Mouse (Mus musculus) C2C12 (cell line): Measurements from ENCODE around the gene Olfr224. TPM values are rescaled to one million over a fixed set of nuclear protein-coding genes. Genes with fewer than 3 reads are reported as not detected.
"Not testable (repeated sequence)": the region's sequence is repeated elsewhere in the genome, so short reads cannot be mapped to it uniquely, and the experiment has no call there.

Source experiments
- H3K27me3 ChIP-seq: one replicate; pipeline ENCODE4 v1.6.1; 2011; ENCODE audit not compliant: control insufficient read depth, insufficient read depth, insufficient read length
- H3K36me3 ChIP-seq: one replicate; pipeline ENCODE4 v1.6.1; 2011; ENCODE audit not compliant: control insufficient read depth, insufficient read depth
- H3K4me3 ChIP-seq: one replicate; pipeline ENCODE4 v1.5.1; 2011; ENCODE audit warnings: mild to moderate bottlenecking, control low read depth; ENCODE audit not compliant: poor library complexity, insufficient read depth, severe bottlenecking
- H3K79me2 ChIP-seq: one replicate; pipeline ENCODE4 v1.6.1; 2011; ENCODE audit not compliant: control insufficient read depth, insufficient read depth
- H3K79me3 ChIP-seq: one replicate; pipeline ENCODE4 v1.6.1; 2011; ENCODE audit warnings: low read depth, control low read depth
- H3ac ChIP-seq: one replicate; pipeline ENCODE3; 2011; ENCODE audit warnings: low read depth; ENCODE audit not compliant: control insufficient read depth, insufficient read length
- CEBPB ChIP-seq: IDR thresholded peaks from one replicate; pipeline ENCODE4 v1.6.1; 2011; ENCODE audit warnings: low read depth, mild to moderate bottlenecking, control low read depth, moderate library complexity
- CTCF ChIP-seq: IDR thresholded peaks from one replicate; pipeline ENCODE4 v1.5.1; 2011; ENCODE audit not compliant: control insufficient read depth, insufficient read depth, insufficient read length
- FOSL1 ChIP-seq: IDR thresholded peaks from one replicate; pipeline ENCODE4 v1.8.0; 2011; ENCODE audit warnings: mild to moderate bottlenecking, low read length; ENCODE audit not compliant: poor library complexity, insufficient read depth, severe bottlenecking
- MAX ChIP-seq: IDR thresholded peaks from one replicate; pipeline ENCODE4 v1.6.1; 2011; ENCODE audit warnings: mild to moderate bottlenecking, control low read depth
- MYOD1 ChIP-seq: IDR thresholded peaks from one replicate; pipeline ENCODE4 v1.6.1; 2011; ENCODE audit warnings: low read depth; ENCODE audit not compliant: control insufficient read depth, insufficient read length
- MYOG ChIP-seq: IDR thresholded peaks from one replicate; pipeline ENCODE4 v1.6.1; 2011; ENCODE audit not compliant: control insufficient read depth, insufficient read length; ENCODE audit errors: extremely low read depth
- USF1 ChIP-seq: IDR thresholded peaks from one replicate; pipeline ENCODE4 v1.6.1; 2011; ENCODE audit warnings: low read depth, mild to moderate bottlenecking, control low read depth, moderate library complexity
- polyA plus RNA-seq: library from polyadenylated mRNA; unstranded; fragments of >200 nt; fragmentation: generic; extraction: Trizol; gene quantifications from one replicate; pipeline ENCODE4 v1.2.1, GENCODE M21; 2012; ENCODE audit warnings: missing spikeins

Olfr224 gene
- polyA plus RNA-seq, 1 experiment, result not detected

DNA sequence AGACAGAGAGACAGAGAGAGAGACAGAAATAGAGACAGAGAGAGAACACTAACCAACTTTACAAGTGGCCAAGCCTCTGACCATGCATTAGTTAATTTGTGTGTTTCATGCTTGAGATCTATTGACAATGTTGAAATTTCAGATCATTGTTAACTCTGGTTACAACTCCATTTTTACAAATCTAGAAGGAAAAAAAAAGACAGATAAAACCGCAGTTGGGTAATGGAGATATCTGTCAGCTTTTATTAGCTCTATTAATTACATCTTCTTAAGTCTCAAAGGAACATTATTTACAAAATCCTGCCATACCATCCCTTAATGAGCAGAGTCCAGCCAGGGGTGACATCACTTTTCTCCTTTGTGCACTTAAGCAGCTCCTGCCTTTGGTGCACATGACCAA, 7.1 kb upstream of the Olfr224 start, which contains the start of gene Olfr325:
Olfr325 (plus strand) TSS at position 301 of the 400 bp plus-strand sequence.
- Histone ChIP-seq H3ac (no peak within 1 kb of the TSS), H3K4me3 (no peak within 1 kb of the TSS), H3K27me3 (peaks cover 7% of the 10 kb centered on the region), H3K79me3 (no peaks in the 10 kb centered on the region), H3K79me2 (no peaks in the 10 kb centered on the region), H3K36me3 (no peaks in the 10 kb centered on the region)
- no peak for TF ChIP-seq USF1
- no peak for TF ChIP-seq FOSL1
- no peak for TF ChIP-seq MAX

DNA sequence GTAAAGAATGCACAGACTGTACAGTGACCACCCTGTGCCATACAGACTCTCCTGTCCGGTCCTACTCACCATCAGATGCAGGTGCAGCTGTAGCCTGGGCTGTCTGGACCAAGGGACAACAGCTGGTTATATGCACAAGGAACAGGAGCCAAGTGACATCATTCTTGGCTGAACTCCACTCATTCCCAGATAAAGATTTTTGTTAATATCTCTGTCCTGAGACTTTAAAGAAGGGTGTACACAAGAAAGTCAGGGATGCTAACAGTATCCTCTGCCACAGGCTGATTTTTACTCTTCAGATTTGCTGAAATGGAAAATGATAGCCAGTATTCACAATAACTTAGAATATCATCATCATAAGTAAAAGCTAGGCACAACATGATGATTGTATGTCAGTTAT, 14.8 kb downstream of the Olfr224 start, which contains the start of gene Olfr328:
Olfr328 (minus strand) TSS at position 101 of the 400 bp plus-strand sequence.
- Histone ChIP-seq H3K79me3 (no peaks in the 10 kb centered on the region), H3K79me2 (no peaks in the 10 kb centered on the region), H3ac (no peak within 1 kb of the TSS), H3K4me3 (no peak within 1 kb of the TSS), H3K27me3 (no peaks in the 10 kb centered on the region), H3K36me3 (no peaks in the 10 kb centered on the region)
- TF ChIP-seq MYOG (no peak), USF1 (no peak), MAX (no peak), MYOD1 (no peak), CTCF (no peak), CEBPB (no peak), FOSL1 (no peak)

DNA sequence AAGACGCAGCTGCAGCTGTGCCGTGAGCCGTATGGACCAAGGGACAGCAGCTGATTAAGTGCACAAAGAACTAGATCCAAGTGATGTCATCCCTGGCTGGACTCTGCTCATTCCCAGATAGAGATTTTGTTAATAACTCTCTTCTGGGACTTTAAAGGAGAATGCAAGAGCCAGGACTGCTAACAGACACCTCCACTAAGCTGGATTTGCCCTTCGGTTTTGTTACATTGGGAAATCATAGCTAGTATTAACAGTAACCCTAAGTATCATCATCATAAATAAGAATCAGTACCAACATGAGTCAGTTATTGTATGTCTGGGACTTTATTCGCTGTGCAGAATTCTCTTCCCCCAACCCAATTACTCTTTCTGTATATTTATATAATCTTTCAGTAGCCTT, 24.0 kb downstream of the Olfr224 start, which contains the start of gene Olfr329-ps:
Olfr329-ps (minus strand) TSS at position 101 of the 400 bp plus-strand sequence.
- Histone ChIP-seq H3K79me2 (no peaks in the 10 kb centered on the region), H3K4me3 (no peak within 1 kb of the TSS), H3K36me3 (no peaks in the 10 kb centered on the region), H3K79me3 (no peaks in the 10 kb centered on the region), H3ac (no peak within 1 kb of the TSS), H3K27me3 (no peaks in the 10 kb centered on the region)
- TF ChIP-seq USF1, result no peak
- no peak for TF ChIP-seq CEBPB
- TF ChIP-seq MAX, result no peak
- no peak for TF ChIP-seq FOSL1
- no peak for TF ChIP-seq MYOD1
- no peak for TF ChIP-seq MYOG
- no peak for TF ChIP-seq CTCF

DNA sequence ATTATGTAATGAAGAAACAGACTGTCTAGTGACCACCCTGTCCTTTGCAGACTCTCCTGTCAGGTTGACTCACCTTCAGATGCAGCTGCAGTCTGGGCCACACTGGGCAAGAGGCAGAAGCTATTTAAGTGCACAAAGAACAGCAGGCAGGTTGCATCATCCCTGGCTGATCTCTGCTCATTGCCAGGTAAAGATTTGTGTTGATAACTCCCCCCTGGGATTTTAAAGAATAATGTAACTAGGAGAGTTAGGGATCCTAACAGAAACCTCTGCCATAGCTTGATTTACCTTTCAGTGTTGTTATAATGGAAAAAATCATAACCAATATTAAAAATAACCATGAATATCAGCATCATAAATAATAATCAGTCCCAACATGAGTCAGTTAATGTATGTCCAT, 35.6 kb downstream of the Olfr224 start, which contains the start of gene Olfr330:
Olfr330 (minus strand) TSS at position 101 of the 400 bp plus-strand sequence.
- H3ac ChIP-seq, H3K79me3 ChIP-seq, H3K79me2 ChIP-seq, H3K27me3 ChIP-seq, H3K36me3 ChIP-seq, H3K4me3 ChIP-seq: not testable (repeated sequence)

DNA sequence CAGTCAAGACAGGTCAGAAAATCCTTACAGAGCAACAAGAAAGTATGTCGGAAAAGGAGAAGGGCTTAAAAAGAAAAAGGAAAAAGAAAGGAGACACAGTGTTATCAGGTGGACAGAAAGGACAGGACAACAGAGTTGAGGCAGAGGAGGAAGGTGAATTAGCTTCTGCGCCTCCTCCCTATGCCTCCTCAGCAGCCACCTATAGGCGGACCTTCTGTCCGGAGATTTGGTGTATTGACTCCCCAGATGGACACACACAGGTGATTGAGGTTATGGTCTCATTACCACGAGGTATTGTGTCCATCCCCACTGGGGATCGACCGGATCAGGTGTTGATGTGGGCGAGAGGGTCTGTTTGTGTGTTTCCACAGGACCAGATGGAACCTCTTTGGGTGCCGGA, 50.6 kb downstream of the Olfr224 start:
- not testable (repeated sequence) for H3K27me3 ChIP-seq, H3K79me2 ChIP-seq, H3K79me3 ChIP-seq, H3K4me3 ChIP-seq, H3K36me3 ChIP-seq, H3ac ChIP-seq

DNA sequence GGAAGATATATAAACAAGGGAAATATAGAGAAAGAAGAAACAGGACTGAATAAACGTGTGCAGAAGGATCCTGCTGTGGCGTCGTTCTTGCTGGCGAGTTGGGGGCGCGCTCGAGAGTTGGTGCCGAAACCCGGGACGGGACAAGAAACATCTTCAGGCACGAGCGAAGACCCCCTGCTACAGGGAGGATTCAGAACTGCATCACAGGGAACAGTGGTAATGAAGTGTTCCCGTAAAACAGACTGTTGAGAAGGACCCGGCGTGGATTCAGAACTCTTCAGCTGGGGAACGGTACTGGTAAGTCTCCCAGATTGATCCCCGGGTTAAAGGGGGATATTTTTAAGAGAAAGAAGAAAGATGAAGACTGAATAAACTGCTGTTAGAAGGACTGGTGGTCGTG, 51.4 kb downstream of the Olfr224 start:
- not testable (repeated sequence) for H3K79me2 ChIP-seq, H3K4me3 ChIP-seq, H3K79me3 ChIP-seq, H3K36me3 ChIP-seq, H3K27me3 ChIP-seq, H3ac ChIP-seq

Other genes with a start within 250 kb of the Olfr224 start
- gene Zfp672, start 240.2 kb downstream of the Olfr224 start, polyA plus RNA-seq, result 12.5 TPM
- 30.8 TPM for gene Sh3bp5l, start 239.8 kb downstream of the Olfr224 start, polyA plus RNA-seq
- not detected for gene Lypd8, start 191.5 kb downstream of the Olfr224 start, polyA plus RNA-seq
- not detected for gene 1810065E05Rik, start 149.4 kb downstream of the Olfr224 start, polyA plus RNA-seq
- gene Gm12253, start 138.0 kb downstream of the Olfr224 start, polyA plus RNA-seq, result not detected
- not detected for gene Lypd9, start 117.6 kb downstream of the Olfr224 start, polyA plus RNA-seq
- not detected for gene Olfr30, start 108.3 kb downstream of the Olfr224 start, polyA plus RNA-seq
- gene Olfr332, start 78.0 kb downstream of the Olfr224 start, polyA plus RNA-seq, result not detected
- gene Olfr331, start 68.0 kb downstream of the Olfr224 start, polyA plus RNA-seq, result not detected
- gene Olfr330, start 35.7 kb downstream of the Olfr224 start, polyA plus RNA-seq, result not detected
- not detected for gene Olfr329-ps, start 24.1 kb downstream of the Olfr224 start, polyA plus RNA-seq
- not detected for gene Olfr328, start 14.9 kb downstream of the Olfr224 start, polyA plus RNA-seq
- not detected for gene Olfr325, start 7.2 kb upstream of the Olfr224 start, polyA plus RNA-seq
- gene Olfr324, start 24.6 kb upstream of the Olfr224 start, polyA plus RNA-seq, result not detected
- not detected for gene 2210407C18Rik, start 45.5 kb upstream of the Olfr224 start, polyA plus RNA-seq
- gene Olfr323, start 59.9 kb upstream of the Olfr224 start, polyA plus RNA-seq, result not detected
- not detected for gene Trim58, start 69.9 kb upstream of the Olfr224 start, polyA plus RNA-seq
- gene Olfr322, start 88.2 kb upstream of the Olfr224 start, polyA plus RNA-seq, result not detected
- gene Olfr320, start 110.5 kb upstream of the Olfr224 start, polyA plus RNA-seq, result not detected
- gene Olfr319, start 128.6 kb upstream of the Olfr224 start, polyA plus RNA-seq, result not detected
- gene Olfr318, start 153.5 kb upstream of the Olfr224 start, polyA plus RNA-seq, result not detected
- not detected for gene Olfr317, start 168.7 kb upstream of the Olfr224 start, polyA plus RNA-seq
- not detected for gene Olfr316, start 182.2 kb upstream of the Olfr224 start, polyA plus RNA-seq
- not detected for gene Olfr315, start 202.6 kb upstream of the Olfr224 start, polyA plus RNA-seq
- gene Olfr314, start 212.4 kb upstream of the Olfr224 start, polyA plus RNA-seq, result not detected
- gene Fam183b, start 231.4 kb upstream of the Olfr224 start, polyA plus RNA-seq, result not detected
- not detected for gene Olfr313, start 244.4 kb upstream of the Olfr224 start, polyA plus RNA-seq